Mouse (Mus musculus) adrenal gland, postnatal 10 days (tissue): ENCODE measurements around the gene Slc6a16. TPM values are rescaled to one million over a fixed set of nuclear protein-coding genes. Genes with fewer than 3 reads are reported as not detected.

Experiments used
- DNase-seq: peaks from one replicate; pipeline ENCODE4 v3.0.0; 2021; ENCODE audit warnings: mixed read lengths
- total RNA-seq, 2 experiments: library from RNA; stranded (reverse); gene quantifications; 2 replicates each; pipeline ENCODE4 v1.2.3; 2021

Slc6a16 gene
- total RNA-seq, 2 experiments from 2014 or later: 0.12 TPM; not detected in 1

- no peak for DNase-seq
Measured at GRCm38 (mm10) chr7:45253806-45254205, 12.9 kb downstream of the Slc6a16 start.

GRCm38 (mm10) chr7:45255822-45256221 is 14.9 kb downstream of the Slc6a16 start:
- peak; percentile 59 for DNase-seq

- DNase-seq: no peak
Measured at GRCm38 (mm10) chr7:45257063-45257840, 16.4 kb downstream of the Slc6a16 start.

GRCm38 (mm10) chr7:45259281-45259680 is 18.4 kb downstream of the Slc6a16 start:
- no peak for DNase-seq

- DNase-seq: no peak
Measured at GRCm38 (mm10) chr7:45262266-45262665, 21.4 kb downstream of the Slc6a16 start.

GRCm38 (mm10) chr7:45263006-45263607 is 22.2 kb downstream of the Slc6a16 start:
- no peak for DNase-seq

- DNase-seq: no peak
Measured at GRCm38 (mm10) chr7:45264348-45264747, 23.5 kb downstream of the Slc6a16 start.

- DNase-seq: no peak
Measured at GRCm38 (mm10) chr7:45265518-45265917, 24.6 kb downstream of the Slc6a16 start.

GRCm38 (mm10) chr7:45272786-45273412 is 32.0 kb downstream of the Slc6a16 start:
- DNase-seq: no peak

GRCm38 (mm10) chr7:45273672-45274071 is 32.8 kb downstream of the Slc6a16 start:
- no peak for DNase-seq

GRCm38 (mm10) chr7:45277136-45277760 is 36.4 kb downstream of the Slc6a16 start, which contains the start of gene Slc6a21:
TSS of gene Slc6a21 (plus strand) at chr7:45277513.
- peak; percentile 91 for DNase-seq

GRCm38 (mm10) chr7:45286486-45286885 is 45.6 kb downstream of the Slc6a16 start:
- DNase-seq: no peak

GRCm38 (mm10) chr7:45296626-45297025 is 55.7 kb downstream of the Slc6a16 start:
- no peak for DNase-seq

- DNase-seq: peak; percentile 25
Measured at GRCm38 (mm10) chr7:45297563-45297962, 56.7 kb downstream of the Slc6a16 start.

- DNase-seq: peak; percentile 37
Measured at GRCm38 (mm10) chr7:45299752-45300151, 58.9 kb downstream of the Slc6a16 start.

- DNase-seq: peak; percentile 82
Measured at GRCm38 (mm10) chr7:45300270-45300669, 59.4 kb downstream of the Slc6a16 start.

GRCm38 (mm10) chr7:45302626-45303025 is 61.7 kb downstream of the Slc6a16 start:
- no peak for DNase-seq

GRCm38 (mm10) chr7:45304869-45305268 is 64.0 kb downstream of the Slc6a16 start:
- DNase-seq: no peak

GRCm38 (mm10) chr7:45305275-45305674 is 64.4 kb downstream of the Slc6a16 start:
- peak; percentile 78 for DNase-seq

- DNase-seq: no peak
Measured at GRCm38 (mm10) chr7:45308551-45309240, 67.8 kb downstream of the Slc6a16 start.

GRCm38 (mm10) chr7:45309455-45309854 is 68.6 kb downstream of the Slc6a16 start:
- DNase-seq: peak; percentile 74

- DNase-seq: no peak
Measured at GRCm38 (mm10) chr7:45312023-45312422, 71.1 kb downstream of the Slc6a16 start.
